Mouse (Mus musculus) limb, embryonic 10.5 days (tissue): Measurements from ENCODE around the gene Gm10447. TPM values are rescaled to one million over a fixed set of nuclear protein-coding genes. Genes with fewer than 3 reads are reported as not detected.

ENCODE experiments used
- DNase-seq: peaks from one replicate; pipeline ENCODE4 v3.0.0-alpha.2; 2017; ENCODE audit warnings: low spot score
- H3K27ac ChIP-seq: fragments of 300-500 bp; sonication (generic); 2 replicates; pipeline ENCODE4 v1.5.1; 2016; ENCODE audit warnings: mild to moderate bottlenecking
- H3K27me3 ChIP-seq: fragments of 300-500 bp; sonication (generic); 2 replicates; pipeline ENCODE4 v1.6.1; 2016; ENCODE audit warnings: low read depth, mild to moderate bottlenecking; ENCODE audit not compliant: poor library complexity, severe bottlenecking
- H3K36me3 ChIP-seq: fragments of 300-500 bp; sonication (generic); 2 replicates; pipeline ENCODE4 v1.6.1; 2016; ENCODE audit warnings: mild to moderate bottlenecking, moderate library complexity
- H3K4me1 ChIP-seq: fragments of 300-500 bp; sonication (generic); 2 replicates; pipeline ENCODE4 v1.6.1; 2016
- H3K4me3 ChIP-seq: fragments of 300-500 bp; sonication (generic); 2 replicates; pipeline ENCODE4 v1.5.1; 2016; ENCODE audit warnings: mild to moderate bottlenecking, moderate library complexity
- H3K9me3 ChIP-seq: fragments of 300-500 bp; sonication (generic); replicated peaks from 2 replicates; pipeline ENCODE4 v1.6.1; 2016; ENCODE audit warnings: mild to moderate bottlenecking
- WGBS: fragments of 180-500 bp; shearing (Covaris S2); methylation state at CpG from one replicate; pipeline ENCODE4 v1.1.7; 2016; 5-methylcytosine and 5-hydroxymethylcytosine counted together
- polyA plus RNA-seq: library from polyadenylated mRNA; unstranded; fragments of >200 nt; fragmentation: Nextera tagmentation; extraction: Ambion mirVana; gene quantifications from 2 replicates; pipeline ENCODE4 v1.2.1, GENCODE M21; 2016

The Gm10447 gene
- polyA plus RNA-seq, 1 experiment from 2014 or later = 0.14 TPM

DNA sequence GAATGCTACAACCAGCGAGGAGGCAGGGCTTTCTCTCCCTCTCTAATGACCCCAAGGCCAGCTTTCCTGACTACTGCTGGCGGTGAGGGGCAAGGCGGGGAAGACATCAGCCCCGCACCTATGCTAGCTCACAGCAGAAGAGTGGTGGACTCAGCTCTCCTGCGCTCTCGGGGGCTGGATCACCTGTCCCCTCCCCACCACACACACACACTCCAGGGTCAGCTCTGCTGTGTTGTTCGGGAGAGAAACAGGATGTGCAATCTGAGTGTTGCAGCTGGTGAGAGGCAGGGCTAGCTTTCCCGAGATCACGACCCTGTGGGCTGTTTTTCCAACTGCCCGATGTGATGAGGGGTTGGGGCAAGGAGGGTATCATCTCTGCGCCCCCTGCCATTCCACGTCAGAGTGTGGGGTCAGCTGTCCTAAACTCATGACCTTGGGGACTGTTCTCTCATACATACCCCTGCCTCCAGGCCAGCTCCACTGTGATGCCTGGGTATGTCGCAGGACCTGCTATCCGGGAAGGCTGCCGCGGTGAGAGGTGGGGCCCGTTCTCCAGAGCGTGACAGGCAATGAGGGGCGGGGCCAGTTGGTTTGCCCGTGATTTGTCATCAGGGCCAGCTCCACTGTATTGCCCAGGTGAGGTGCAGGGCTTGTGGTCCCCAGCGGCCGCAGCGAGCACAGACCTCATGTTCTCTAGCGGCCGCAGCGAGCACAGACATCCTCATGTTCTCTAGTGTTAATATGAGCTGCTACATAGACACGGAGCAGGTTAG lies 30.1 kb upstream of the Gm10447 start:
- WGBS = 12% methylated on average over 27 of the region's 27 CpGs
- DNase-seq = peak; percentile 57
- H3K36me3 ChIP-seq = no peaks in the 10 kb centered on the region
- H3K27ac ChIP-seq = no peak overlapping the region
- no peaks in the 10 kb centered on the region for H3K9me3 ChIP-seq
- H3K27me3 ChIP-seq = peaks cover 44% of the 10 kb centered on the region
- peaks cover 18% of the 10 kb centered on the region for H3K4me1 ChIP-seq
- H3K4me3 ChIP-seq = peak overlapping the region; percentile 33

- H3K27me3 ChIP-seq = peaks cover 49% of the 10 kb centered on the region
- DNase-seq = no peak
- no peak overlapping the region for H3K27ac ChIP-seq
- 0 out of 2 replicates have a peak overlapping the region, but pooled peaks have one; percentile 33 for H3K4me3 ChIP-seq
- peaks cover 14% of the 10 kb centered on the region for H3K4me1 ChIP-seq
- no peaks in the 10 kb centered on the region for H3K36me3 ChIP-seq
- H3K9me3 ChIP-seq = no peaks in the 10 kb centered on the region
- WGBS = 51% methylated on average over 3 of the region's 3 CpGs
Observed at GRCm38 (mm10) chr11:53486351-53486750, 29.4 kb upstream of the Gm10447 start.

- H3K9me3 ChIP-seq = no peaks in the 10 kb centered on the region
- no peak overlapping the region for H3K4me3 ChIP-seq
- H3K27ac ChIP-seq = no peak overlapping the region
- peaks cover 14% of the 10 kb centered on the region for H3K4me1 ChIP-seq
- 50% methylated on average over 3 of the region's 3 CpGs for WGBS
- H3K27me3 ChIP-seq = peaks cover 56% of the 10 kb centered on the region
- DNase-seq = no peak
- no peaks in the 10 kb centered on the region for H3K36me3 ChIP-seq
Observed at GRCm38 (mm10) chr11:53485719-53486118, 28.8 kb upstream of the Gm10447 start.

GRCm38 (mm10) chr11:53483159-53483891 lies 26.4 kb upstream of the Gm10447 start:
- no peak overlapping the region for H3K4me3 ChIP-seq
- no peak overlapping the region for H3K27ac ChIP-seq
- H3K27me3 ChIP-seq = peaks cover 76% of the 10 kb centered on the region

DNA sequence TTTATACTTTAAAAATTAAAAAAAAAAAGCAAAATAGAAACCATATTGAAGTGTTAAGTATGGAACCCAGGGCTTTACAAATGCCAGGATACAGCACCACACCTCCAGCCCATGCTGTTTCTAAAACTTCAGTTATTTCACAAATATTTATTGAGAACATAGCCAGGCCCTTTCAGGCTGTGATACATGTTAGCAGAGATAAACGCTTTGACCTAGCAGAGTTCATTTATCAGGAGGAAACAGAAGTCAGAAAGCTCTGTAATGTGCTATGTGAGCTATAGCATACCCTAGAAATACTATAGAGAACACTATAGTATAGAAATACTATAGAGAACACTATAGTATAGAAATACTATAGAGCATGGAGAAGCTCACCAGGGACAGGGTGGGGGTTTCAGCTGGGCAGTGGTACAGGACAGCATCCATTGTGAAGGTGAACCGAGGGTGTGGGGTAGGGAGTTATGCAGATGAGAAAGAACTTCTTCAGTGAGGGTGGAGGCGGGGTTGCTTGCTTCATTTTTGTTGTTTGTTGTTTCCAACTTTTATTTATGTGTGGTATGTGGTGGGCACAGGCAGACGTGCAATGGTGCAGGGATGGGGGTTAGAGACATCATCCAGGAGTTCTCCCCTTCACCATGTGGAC lies 24.3 kb upstream of the Gm10447 start:
- Histone ChIP-seq H3K36me3 (no peaks in the 10 kb centered on the region), H3K9me3 (no peaks in the 10 kb centered on the region), H3K27ac (no peak overlapping the region), H3K4me3 (no peak overlapping the region), H3K27me3 (peaks cover 76% of the 10 kb centered on the region), H3K4me1 (peaks cover 24% of the 10 kb centered on the region)
- no peak for DNase-seq
- 72% methylated on average over 4 of the region's 4 CpGs for WGBS

More at GRCm38 (mm10) chr11:53483159-53483891, 26.4 kb upstream of the Gm10447 start:
- WGBS = 74% methylated on average over 9 of the region's 9 CpGs
- DNase-seq = no peak
- Histone ChIP-seq H3K4me1 (peaks cover 31% of the 10 kb centered on the region), H3K36me3 (no peaks in the 10 kb centered on the region), H3K9me3 (no peaks in the 10 kb centered on the region)

- Histone ChIP-seq H3K36me3 (no peaks in the 10 kb centered on the region), H3K4me3 (peak within 1 kb of the TSS; percentile 53), H3K9me3 (no peaks in the 10 kb centered on the region), H3K27ac (peak within 1 kb of the TSS; percentile 27; the same call in 1 of the 2 replicates), H3K27me3 (peaks cover 84% of the 10 kb centered on the region), H3K4me1 (peaks cover 23% of the 10 kb centered on the region)
- no peak for DNase-seq
- 4% methylated on average over 40 of the region's 40 CpGs for WGBS
Observed at GRCm38 (mm10) chr11:53479783-53480301, 22.9 kb upstream of the Gm10447 start, which contains the start of the genes Gm9945 and Sowaha. Gene Gm9945, plus strand, starts transcription at chr11:53480166. Gene Sowaha, minus strand, starts transcription at chr11:53480274.

DNA sequence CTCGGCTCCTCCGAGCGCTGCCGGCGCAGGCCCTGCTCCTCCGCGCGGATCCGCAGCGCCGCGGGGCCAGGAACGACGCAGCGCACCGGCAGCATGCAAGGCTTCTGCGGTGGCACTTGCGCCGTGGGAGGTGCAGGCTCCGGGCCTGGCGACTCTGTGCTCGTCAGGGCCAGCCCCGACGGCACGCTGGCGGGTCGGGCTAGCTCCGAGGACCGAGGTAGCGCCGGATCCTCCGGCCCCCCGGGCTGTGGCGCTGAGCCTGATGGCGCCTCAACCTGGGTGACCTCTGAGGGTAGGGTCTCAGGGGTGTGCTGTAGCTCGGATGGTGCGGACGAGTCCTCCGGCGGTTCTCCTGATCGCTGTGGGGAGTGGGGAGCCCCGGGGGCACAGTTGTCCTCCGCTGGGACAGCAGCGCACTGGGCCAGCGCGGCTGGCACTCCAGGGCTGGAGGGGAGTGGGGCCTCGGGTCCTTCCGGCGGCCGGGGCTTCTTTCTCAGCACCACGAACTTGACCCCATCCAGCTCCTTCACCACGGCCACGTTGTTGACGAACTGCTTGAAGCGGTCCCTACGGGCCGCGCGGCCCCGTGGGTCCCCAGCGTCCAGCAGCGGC lies 22.4 kb upstream of the Gm10447 start:
- Histone ChIP-seq H3K9me3 (no peaks in the 10 kb centered on the region), H3K36me3 (no peaks in the 10 kb centered on the region), H3K4me3 (peak overlapping the region; percentile 53), H3K4me1 (peaks cover 23% of the 10 kb centered on the region), H3K27me3 (peaks cover 89% of the 10 kb centered on the region), H3K27ac (peak overlapping the region; percentile 27; the same call in 1 of the 2 replicates)
- 2% methylated on average over 62 of the region's 62 CpGs for WGBS
- peak; percentile 68 for DNase-seq

DNA sequence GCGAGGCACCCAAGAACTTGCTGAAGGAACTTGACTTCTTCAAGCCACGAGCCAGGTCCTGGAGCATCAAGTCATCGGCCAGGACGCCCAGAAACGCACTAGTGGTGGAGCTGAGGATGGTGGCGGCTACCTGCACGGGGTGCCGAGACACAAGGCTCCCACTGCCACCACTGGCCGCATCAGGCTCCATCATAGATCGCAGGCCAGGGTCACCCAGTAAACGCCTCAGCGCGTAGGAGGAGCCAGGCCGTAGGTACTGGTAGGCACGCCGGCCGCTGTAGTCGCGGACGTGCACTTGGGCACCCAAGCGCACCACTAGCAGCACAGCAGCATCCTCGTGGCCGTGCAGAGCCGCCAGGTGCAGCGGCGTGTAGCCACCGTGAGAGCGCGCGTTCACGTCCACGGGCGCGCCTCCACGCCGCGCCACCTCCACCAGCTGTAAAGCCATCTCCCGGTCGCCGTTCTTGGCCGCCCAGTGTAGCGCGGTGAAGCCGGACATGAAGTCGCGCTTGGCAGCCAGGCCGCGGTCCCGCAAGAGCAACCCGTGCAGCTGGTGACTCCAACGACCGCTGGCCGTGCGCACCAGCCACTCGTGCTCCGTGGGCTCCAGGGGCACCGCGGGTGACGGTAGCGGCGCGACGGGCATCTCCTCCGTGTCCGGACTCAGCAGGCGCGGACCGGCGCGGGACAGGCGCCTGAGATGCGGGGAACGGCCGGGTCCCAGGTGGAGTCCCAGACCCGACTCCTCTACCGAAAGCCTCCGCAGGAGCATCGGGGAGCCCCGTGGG lies 21.7 kb upstream of the Gm10447 start:
- 6% methylated on average over 79 of the region's 79 CpGs for WGBS
- peaks cover 94% of the 10 kb centered on the region for H3K27me3 ChIP-seq
- peak overlapping the region; percentile 53 for H3K4me3 ChIP-seq
- peaks cover 23% of the 10 kb centered on the region for H3K4me1 ChIP-seq
- no peaks in the 10 kb centered on the region for H3K9me3 ChIP-seq
- H3K27ac ChIP-seq = peak overlapping the region; percentile 27; the same call in 1 of the 2 replicates
- no peak for DNase-seq
- H3K36me3 ChIP-seq = no peaks in the 10 kb centered on the region

DNA sequence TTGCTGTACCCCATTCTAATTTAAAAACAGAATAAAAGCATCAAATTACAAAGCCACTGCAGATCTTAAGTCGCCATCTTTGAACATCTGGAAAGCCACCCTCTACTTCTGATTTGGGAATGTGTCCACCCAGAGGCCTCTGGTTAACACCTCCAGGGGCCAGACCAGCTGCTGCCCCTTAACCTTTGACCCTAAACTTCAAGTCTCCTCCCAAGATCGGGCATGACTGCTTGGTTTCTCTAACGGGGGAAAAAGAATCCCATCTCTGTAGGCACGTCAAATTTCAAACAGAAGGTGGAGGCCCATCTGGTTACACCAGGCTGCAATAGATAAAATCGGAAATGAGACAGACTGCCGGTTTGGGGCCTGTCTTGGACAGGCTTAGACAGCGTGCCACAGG lies 20.9 kb upstream of the Gm10447 start:
- 0 out of 2 replicates have a peak overlapping the region, but pooled peaks have one; percentile 53 for H3K4me3 ChIP-seq
- 18% methylated on average over 7 of the region's 7 CpGs for WGBS
- peak; percentile 61 for DNase-seq
- H3K36me3 ChIP-seq = no peaks in the 10 kb centered on the region
- no peaks in the 10 kb centered on the region for H3K9me3 ChIP-seq
- no peak overlapping the region for H3K27ac ChIP-seq
- peaks cover 23% of the 10 kb centered on the region for H3K4me1 ChIP-seq
- H3K27me3 ChIP-seq = peaks cover 93% of the 10 kb centered on the region

DNA sequence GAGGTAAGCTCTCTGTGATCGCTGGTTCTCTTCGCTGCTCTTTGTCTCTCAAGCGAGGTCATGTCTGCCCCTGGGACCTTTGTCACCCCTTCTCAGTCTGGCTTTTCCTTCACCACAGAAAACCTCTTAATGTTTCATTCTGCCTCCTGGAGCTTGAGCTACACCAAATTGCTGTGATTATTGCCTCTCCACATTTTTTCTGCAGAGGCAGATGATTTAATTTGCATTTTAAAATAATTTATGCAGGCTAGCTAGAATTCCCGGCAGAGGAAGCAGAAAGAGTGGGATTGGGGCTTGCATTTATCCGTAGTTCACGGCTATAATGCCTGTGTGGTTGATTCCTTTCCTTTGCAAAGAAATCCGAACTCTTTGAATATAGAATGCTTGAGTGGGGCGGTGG lies 18.7 kb upstream of the Gm10447 start:
- H3K27ac ChIP-seq = no peak overlapping the region
- H3K27me3 ChIP-seq = peaks cover 98% of the 10 kb centered on the region
- no peak for DNase-seq
- no peak overlapping the region for H3K4me3 ChIP-seq
- 45% methylated on average over 8 of the region's 8 CpGs for WGBS
- no peaks in the 10 kb centered on the region for H3K36me3 ChIP-seq
- no peaks in the 10 kb centered on the region for H3K9me3 ChIP-seq
- peaks cover 29% of the 10 kb centered on the region for H3K4me1 ChIP-seq

DNA sequence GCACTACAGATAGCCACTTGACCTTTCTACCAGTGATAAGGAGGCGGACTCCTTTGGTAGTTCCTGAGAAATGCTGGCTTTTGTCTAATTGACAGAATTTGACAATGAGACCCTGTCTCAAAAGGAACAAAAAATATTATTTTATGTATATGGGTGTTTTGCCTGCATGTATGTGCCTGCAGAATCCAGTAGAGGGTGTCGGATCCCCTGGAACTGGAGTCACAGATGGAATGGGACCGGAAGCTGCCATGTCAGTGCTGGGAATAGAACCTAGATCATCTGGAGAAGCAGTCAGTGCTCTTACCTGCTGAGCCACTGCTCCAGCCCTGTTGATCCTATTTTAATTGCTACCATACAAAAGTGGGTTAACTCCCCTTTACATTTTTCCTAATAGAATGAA lies 15.8 kb upstream of the Gm10447 start:
- no peak overlapping the region for H3K27ac ChIP-seq
- no peaks in the 10 kb centered on the region for H3K9me3 ChIP-seq
- no peak overlapping the region for H3K4me3 ChIP-seq
- H3K36me3 ChIP-seq = no peaks in the 10 kb centered on the region
- 82% methylated on average over 3 of the region's 3 CpGs for WGBS
- peaks cover 18% of the 10 kb centered on the region for H3K4me1 ChIP-seq
- DNase-seq = no peak
- peaks cover 96% of the 10 kb centered on the region for H3K27me3 ChIP-seq
